Mouse (Mus musculus) embryonic facial prominence, embryonic 11.5 days (tissue): Measurements from ENCODE around the gene Nudt11. TPM values are rescaled to one million over a fixed set of nuclear protein-coding genes. Genes with fewer than 3 reads are reported as not detected.

Experiments
- microRNA-seq: library from miRNA; unstranded; fragments of <30 nt; microRNA quantifications from one replicate; pipeline ENCODE4, GENCODE M21; 2016; ENCODE audit warnings: borderline number of aligned reads
- polyA plus RNA-seq: library from polyadenylated mRNA; unstranded; fragments of >200 nt; fragmentation: Nextera tagmentation; extraction: Ambion mirVana; gene quantifications from 2 replicates; pipeline ENCODE4 v1.2.1, GENCODE M21; 2014

Gene Nudt11
- polyA plus RNA-seq, 1 experiment from 2014 or later = 10.9 TPM

Small RNAs within 50 kb of the gene (microRNA-seq; reads per million reads assigned to microRNA genes)
- not detected for gene Gm27360

Other genes with a start within 250 kb of the Nudt11 start
- gene AU022751, start 36.0 kb downstream of the Nudt11 start, polyA plus RNA-seq = 0.15 TPM in 1 of 2 replicates, not detected in the other
- gene Nudt10, start 125.6 kb downstream of the Nudt11 start, polyA plus RNA-seq = 16.2 and 16.6 TPM in 2 replicates